Mouse (Mus musculus): ENCODE results near the gene Cdk2ap2. TPM values are rescaled to one million over a fixed set of nuclear protein-coding genes. Genes with fewer than 3 reads are reported as not detected.
"Not testable (repeated sequence)": the region's sequence is repeated elsewhere in the genome, so short reads cannot be mapped to it uniquely, and the experiment has no call there.

Gene Cdk2ap2
- polyA plus RNA-seq, 1 experiment = 26.9 TPM

GRCm38 (mm10) chr19:4066280-4066679 is 30.7 kb upstream of the Cdk2ap2 start:
- TF ChIP-seq CTCF (IDR thresholded peaks at IDR 0.05; ENCODE audit: low read depth, low read length) = no peak
- H3K27ac ChIP-seq (ENCODE audit: insufficient read depth, low read length) = no peak overlapping the region
- H3K27me3 ChIP-seq (ENCODE audit: control insufficient read depth, insufficient read depth, low read length, poor library complexity, severe bottlenecking) = no peaks in the 10 kb centered on the region
- no peak overlapping the region for H3K4me3 ChIP-seq (ENCODE audit: low read depth, low read length)
- H3K9ac ChIP-seq (ENCODE audit: low read depth, poor library complexity, severe bottlenecking) = no peak overlapping the region
- H3K36me3 ChIP-seq (ENCODE audit: control insufficient read depth, insufficient read depth, low read length, poor library complexity, severe bottlenecking) = no peaks in the 10 kb centered on the region
- H3K4me1 ChIP-seq (ENCODE audit: control insufficient read depth, insufficient read depth, low read length) = no peaks in the 10 kb centered on the region
- 0 out of 2 replicates have a peak, but pooled peaks cover 2% of the 10 kb centered on the region for H3K9me3 ChIP-seq (replicated peaks; ENCODE audit: control insufficient read depth, insufficient read depth, low read length, poor library complexity, severe bottlenecking)

GRCm38 (mm10) chr19:4066877-4067276 is 30.1 kb upstream of the Cdk2ap2 start:
- no peaks in the 10 kb centered on the region for H3K4me1 ChIP-seq (ENCODE audit: control insufficient read depth, insufficient read depth, low read length)
- no peaks in the 10 kb centered on the region for H3K27me3 ChIP-seq (ENCODE audit: control insufficient read depth, insufficient read depth, low read length, poor library complexity, severe bottlenecking)
- H3K9ac ChIP-seq (ENCODE audit: low read depth, poor library complexity, severe bottlenecking) = no peak overlapping the region
- TF ChIP-seq EP300 (IDR thresholded peaks at IDR 0.05; ENCODE audit: insufficient read depth, low read depth, low read length) = no peak
- TF ChIP-seq POLR2A (IDR thresholded peaks at IDR 0.05; ENCODE audit: insufficient read depth, low read length) = no peak
- TF ChIP-seq CTCF (IDR thresholded peaks at IDR 0.05; ENCODE audit: low read depth, low read length) = no peak
- no peaks in the 10 kb centered on the region for H3K36me3 ChIP-seq (ENCODE audit: control insufficient read depth, insufficient read depth, low read length, poor library complexity, severe bottlenecking)
- H3K9me3 ChIP-seq (replicated peaks; ENCODE audit: control insufficient read depth, insufficient read depth, low read length, poor library complexity, severe bottlenecking) = 0 out of 2 replicates have a peak, but pooled peaks cover 2% of the 10 kb centered on the region
- no peak overlapping the region for H3K27ac ChIP-seq (ENCODE audit: insufficient read depth, low read length)
- H3K4me3 ChIP-seq (ENCODE audit: low read depth, low read length) = no peak overlapping the region

GRCm38 (mm10) chr19:4068242-4068641 is 28.7 kb upstream of the Cdk2ap2 start:
- not testable (repeated sequence) for H3K27ac ChIP-seq (ENCODE audit: insufficient read depth, low read length); H3K4me1 ChIP-seq (ENCODE audit: control insufficient read depth, insufficient read depth, low read length); H3K36me3 ChIP-seq (ENCODE audit: control insufficient read depth, insufficient read depth, low read length, poor library complexity, severe bottlenecking); H3K27me3 ChIP-seq (ENCODE audit: control insufficient read depth, insufficient read depth, low read length, poor library complexity, severe bottlenecking); H3K9me3 ChIP-seq (replicated peaks; ENCODE audit: control insufficient read depth, insufficient read depth, low read length, poor library complexity, severe bottlenecking); H3K9ac ChIP-seq (ENCODE audit: low read depth, poor library complexity, severe bottlenecking); H3K4me3 ChIP-seq (ENCODE audit: low read depth, low read length)

GRCm38 (mm10) chr19:4068717-4069410 is 28.1 kb upstream of the Cdk2ap2 start:
- no peaks in the 10 kb centered on the region for H3K36me3 ChIP-seq (ENCODE audit: control insufficient read depth, insufficient read depth, low read length, poor library complexity, severe bottlenecking)
- no peak overlapping the region for H3K27ac ChIP-seq (ENCODE audit: insufficient read depth, low read length)
- TF ChIP-seq POLR2A (IDR thresholded peaks at IDR 0.05; ENCODE audit: insufficient read depth, low read length) (no peak), EP300 (IDR thresholded peaks at IDR 0.05; ENCODE audit: insufficient read depth, low read depth, low read length) (no peak), CTCF (IDR thresholded peaks at IDR 0.05; ENCODE audit: low read depth, low read length) (no peak)
- no peaks in the 10 kb centered on the region for H3K27me3 ChIP-seq (ENCODE audit: control insufficient read depth, insufficient read depth, low read length, poor library complexity, severe bottlenecking)
- H3K9ac ChIP-seq (ENCODE audit: low read depth, poor library complexity, severe bottlenecking) = no peak overlapping the region
- 0 out of 2 replicates have a peak, but pooled peaks cover 2% of the 10 kb centered on the region for H3K9me3 ChIP-seq (replicated peaks; ENCODE audit: control insufficient read depth, insufficient read depth, low read length, poor library complexity, severe bottlenecking)
- H3K4me3 ChIP-seq (ENCODE audit: low read depth, low read length) = no peak overlapping the region
- H3K4me1 ChIP-seq (ENCODE audit: control insufficient read depth, insufficient read depth, low read length) = no peaks in the 10 kb centered on the region

- Histone ChIP-seq H3K9me3 (replicated peaks; ENCODE audit: control insufficient read depth, insufficient read depth, low read length, poor library complexity, severe bottlenecking) (0 out of 2 replicates have a peak, but pooled peaks cover 2% of the 10 kb centered on the region), H3K4me1 (ENCODE audit: control insufficient read depth, insufficient read depth, low read length) (no peaks in the 10 kb centered on the region), H3K9ac (ENCODE audit: low read depth, poor library complexity, severe bottlenecking) (0 out of 2 replicates have a peak overlapping the region, but pooled peaks have one; percentile 42), H3K27me3 (ENCODE audit: control insufficient read depth, insufficient read depth, low read length, poor library complexity, severe bottlenecking) (no peaks in the 10 kb centered on the region), H3K27ac (ENCODE audit: insufficient read depth, low read length) (no peak overlapping the region), H3K4me3 (ENCODE audit: low read depth, low read length) (no peak overlapping the region), H3K36me3 (ENCODE audit: control insufficient read depth, insufficient read depth, low read length, poor library complexity, severe bottlenecking) (no peaks in the 10 kb centered on the region)
- no peak for TF ChIP-seq CTCF (IDR thresholded peaks at IDR 0.05; ENCODE audit: low read depth, low read length)
- TF ChIP-seq POLR2A (IDR thresholded peaks at IDR 0.05; ENCODE audit: insufficient read depth, low read length) = no peak
- TF ChIP-seq EP300 (IDR thresholded peaks at IDR 0.05; ENCODE audit: insufficient read depth, low read depth, low read length) = no peak
Measured at GRCm38 (mm10) chr19:4070311-4070710, 26.7 kb upstream of the Cdk2ap2 start.

GRCm38 (mm10) chr19:4070756-4071155 is 26.2 kb upstream of the Cdk2ap2 start:
- TF ChIP-seq EP300 (IDR thresholded peaks at IDR 0.05; ENCODE audit: insufficient read depth, low read depth, low read length) = no peak
- Histone ChIP-seq H3K27ac (ENCODE audit: insufficient read depth, low read length) (no peak overlapping the region), H3K4me3 (ENCODE audit: low read depth, low read length) (no peak overlapping the region), H3K27me3 (ENCODE audit: control insufficient read depth, insufficient read depth, low read length, poor library complexity, severe bottlenecking) (no peaks in the 10 kb centered on the region), H3K9ac (ENCODE audit: low read depth, poor library complexity, severe bottlenecking) (0 out of 2 replicates have a peak overlapping the region, but pooled peaks have one; percentile 42), H3K4me1 (ENCODE audit: control insufficient read depth, insufficient read depth, low read length) (no peaks in the 10 kb centered on the region), H3K9me3 (replicated peaks; ENCODE audit: control insufficient read depth, insufficient read depth, low read length, poor library complexity, severe bottlenecking) (0 out of 2 replicates have a peak, but pooled peaks cover 2% of the 10 kb centered on the region), H3K36me3 (ENCODE audit: control insufficient read depth, insufficient read depth, low read length, poor library complexity, severe bottlenecking) (no peaks in the 10 kb centered on the region)

Data from ES-Bruce4 (cell line).